Mouse (Mus musculus) liver, embryonic 14.5 days (tissue): ENCODE measurements around the gene Atp5g1.

ENCODE experiments used
- CTCF ChIP-seq: IDR thresholded peaks from 2 replicates; pipeline ENCODE4 v1.5.1; 2016; ENCODE audit warnings: antibody characterized with exemption, low read depth, control low read depth
- EP300 ChIP-seq: IDR thresholded peaks from 2 replicates; pipeline ENCODE4 v1.6.1; 2016; ENCODE audit warnings: antibody characterized with exemption, low read depth

GRCm38 (mm10) chr11:96044803-96045567, 30.5 kb downstream of the Atp5g1 start:
- TF ChIP-seq CTCF, result no peak
- no peak for TF ChIP-seq EP300
